Mouse (Mus musculus) urinary bladder, adult 2 months (tissue): ENCODE results near the gene Acsbg1. TPM values are rescaled to one million over a fixed set of nuclear protein-coding genes. Genes with fewer than 3 reads are reported as not detected.

ENCODE experiments used
- polyA plus RNA-seq: library from polyadenylated mRNA; depleted of rRNA; stranded (reverse); fragments of >200 nt; gene quantifications from 2 replicates; pipeline ENCODE4 v1.2.3, GENCODE M21; 2012; rRNA removed

The Acsbg1 gene
- polyA plus RNA-seq, 1 experiment = 13.7 TPM

Other genes with a start within 250 kb of the Acsbg1 start
- 6.5 and 8.1 TPM in 2 replicates for gene Dmxl2, start 160.2 kb downstream of the Acsbg1 start, polyA plus RNA-seq
- gene Sh2d7, start 122.9 kb downstream of the Acsbg1 start, polyA plus RNA-seq = not detected in 2 replicates
- 8.1 and 9.5 TPM in 2 replicates for gene Cib2, start 101.7 kb downstream of the Acsbg1 start, polyA plus RNA-seq
- gene Idh3a, start 75.5 kb downstream of the Acsbg1 start, polyA plus RNA-seq = 61.3 and 66.5 TPM in 2 replicates
- gene Dnaja4, start 37.0 kb upstream of the Acsbg1 start, polyA plus RNA-seq = 18.5 and 19.1 TPM in 2 replicates
- gene Wdr61, start 72.6 kb upstream of the Acsbg1 start, polyA plus RNA-seq = 98.1 and 141 TPM in 2 replicates
- gene Crabp1, start 102.9 kb upstream of the Acsbg1 start, polyA plus RNA-seq = 0.08 and 0.15 TPM in 2 replicates
- 20.0 and 21.8 TPM in 2 replicates for gene Ireb2, start 201.9 kb upstream of the Acsbg1 start, polyA plus RNA-seq